Mouse (Mus musculus) lung, adult 2 months (tissue): ENCODE measurements around the gene Svip.

Experiments used
- CTCF ChIP-seq: fragments of 200-500 bp; IDR thresholded peaks from 2 replicates; pipeline ENCODE4 v1.5.1; 2011; ENCODE audit warnings: mild to moderate bottlenecking, low read length, control low read depth; ENCODE audit not compliant: insufficient read depth
- POLR2A ChIP-seq: fragments of 200-500 bp; IDR thresholded peaks from 2 replicates; pipeline ENCODE4 v1.6.1; 2011; ENCODE audit warnings: low read depth, mild to moderate bottlenecking, control low read depth, low read length, borderline replicate concordance; ENCODE audit errors: extremely low read depth

GRCm38 (mm10) chr7:52013457-52013856 is 7.6 kb upstream of the Svip start:
- TF ChIP-seq POLR2A = no peak
- TF ChIP-seq CTCF = no peak
